Mouse (Mus musculus) MEL (cell line): ENCODE data around the gene Apobec3. TPM values are rescaled to one million over a fixed set of nuclear protein-coding genes. Genes with fewer than 3 reads are reported as not detected.

Source experiments
- DNase-seq: peaks from one replicate; pipeline ENCODE4 v3.0.0; 2011; ENCODE audit warnings: low read depth, low spot score
- H3K27ac ChIP-seq: 2 replicates; pipeline ENCODE4 v1.5.1; 2012; ENCODE audit warnings: low read depth, mild to moderate bottlenecking, control low read depth, low read length, moderate library complexity; ENCODE audit not compliant: control insufficient read depth
- H3K27me3 ChIP-seq, 2 experiments: fragments of 150-350 bp in 1 of 2; sonication (generic) in 1 of 2; 2 replicates each; pipeline ENCODE4 v1.6.1; 2012; ENCODE audit warnings: low read length in 2 of 2, mild to moderate bottlenecking in 2 of 2, improper control_type of control experiment in 1 of 2, moderate library complexity in 1 of 2; ENCODE audit not compliant: insufficient read depth in 2 of 2, control insufficient read depth in 1 of 2
- H3K36me3 ChIP-seq, 2 experiments: 2 replicates each; pipeline ENCODE4 v1.6.1; 2012 to 2014; ENCODE audit warnings: low read length in 2 of 2, improper control_type of control experiment in 1 of 2, inconsistent platforms in 1 of 2, mild to moderate bottlenecking in 1 of 2; ENCODE audit not compliant: insufficient read depth in 2 of 2, control insufficient read depth in 1 of 2
- H3K4me1 ChIP-seq, 2 experiments: fragments of 150-350 bp in 1 of 2; sonication (generic) in 1 of 2; 2 replicates each; pipeline ENCODE4 v1.6.1; 2012; ENCODE audit warnings: low read length in 2 of 2, improper control_type of control experiment in 1 of 2, mild to moderate bottlenecking in 1 of 2; ENCODE audit not compliant: insufficient read depth in 2 of 2, control insufficient read depth in 1 of 2
- H3K4me3 ChIP-seq, 2 experiments: fragments of 150-350 bp in 1 of 2; sonication (generic) in 1 of 2; 2 replicates each; pipeline ENCODE4 v1.5.1; 2012; ENCODE audit warnings: low read depth in 2 of 2, low read length in 2 of 2, mild to moderate bottlenecking in 2 of 2, moderate library complexity in 2 of 2, control low read depth in 1 of 2, improper control_type of control experiment in 1 of 2; ENCODE audit not compliant: control insufficient read depth in 1 of 2, insufficient read depth in 1 of 2
- H3K79me2 ChIP-seq: 2 replicates; pipeline ENCODE4 v1.6.1; 2012; ENCODE audit warnings: mild to moderate bottlenecking, low read length, moderate library complexity; ENCODE audit not compliant: control insufficient read depth, poor library complexity, insufficient read depth
- H3K9ac ChIP-seq: 2 replicates; pipeline ENCODE4 v1.6.1; 2012; ENCODE audit warnings: low read depth, mild to moderate bottlenecking, control low read depth, low read length, moderate library complexity; ENCODE audit not compliant: control insufficient read depth, poor library complexity, severe bottlenecking
- H3K9me3 ChIP-seq: fragments of 150-350 bp; sonication (generic); replicated peaks from 2 replicates; pipeline ENCODE4 v1.6.1; 2012; ENCODE audit warnings: mild to moderate bottlenecking, low read length, improper control_type of control experiment, moderate library complexity; ENCODE audit not compliant: insufficient read depth
- BHLHE40 ChIP-seq: IDR thresholded peaks from 2 replicates; pipeline ENCODE4 v1.6.1; 2012; ENCODE audit warnings: low read depth, mild to moderate bottlenecking, inconsistent platforms, low read length, improper control_type of control experiment, borderline replicate concordance
- CHD1 ChIP-seq: IDR thresholded peaks from 2 replicates; pipeline ENCODE4 v1.6.1; 2012; ENCODE audit warnings: low read depth, mild to moderate bottlenecking, inconsistent platforms, low read length, improper control_type of control experiment
- CTCF ChIP-seq, 3 experiments: IDR thresholded peaks in 2 of 3; conservative IDR thresholded peaks in 1 of 3; 2 replicates each; pipeline ENCODE4 v1.5.1; 2011 to 2012; ENCODE audit warnings: low read length in 3 of 3, low read depth in 2 of 3, mild to moderate bottlenecking in 2 of 3, improper control_type of control experiment in 1 of 3, inconsistent platforms in 1 of 3, mixed read lengths in 1 of 3, moderate library complexity in 1 of 3; ENCODE audit not compliant: control insufficient read depth in 1 of 3, insufficient read depth in 1 of 3, poor library complexity in 1 of 3, severe bottlenecking in 1 of 3
- ELF1 ChIP-seq: IDR thresholded peaks from 2 replicates; pipeline ENCODE4 v1.6.1; 2014; ENCODE audit warnings: low read depth, mild to moderate bottlenecking, inconsistent platforms, low read length, improper control_type of control experiment, moderate library complexity
- EP300 ChIP-seq, 2 experiments: IDR thresholded peaks; 2 replicates each; pipeline ENCODE4 v1.6.1; 2011; ENCODE audit warnings: improper control_type of control experiment in 2 of 2, low read length in 2 of 2, low read depth in 1 of 2, mild to moderate bottlenecking in 1 of 2
- ETS1 ChIP-seq: IDR thresholded peaks from 2 replicates; pipeline ENCODE4 v1.6.1; 2012; ENCODE audit warnings: low read depth, mild to moderate bottlenecking, inconsistent platforms, low read length, improper control_type of control experiment, moderate library complexity
- GABPA ChIP-seq: IDR thresholded peaks from 2 replicates; pipeline ENCODE4 v1.6.1; 2012; ENCODE audit warnings: low read depth, mild to moderate bottlenecking, inconsistent platforms, low read length, improper control_type of control experiment, moderate library complexity
- GATA1 ChIP-seq: IDR thresholded peaks from 2 replicates; pipeline ENCODE4 v1.6.1; 2011; ENCODE audit warnings: low read depth, low read length, improper control_type of control experiment
- HCFC1 ChIP-seq: IDR thresholded peaks from 2 replicates; pipeline ENCODE4 v1.6.1; 2012; ENCODE audit warnings: low read depth, mild to moderate bottlenecking, inconsistent platforms, low read length, improper control_type of control experiment, moderate library complexity
- JUND ChIP-seq: IDR thresholded peaks from 2 replicates; pipeline ENCODE4 v1.6.1; 2011; ENCODE audit warnings: low read depth, mild to moderate bottlenecking, improper control_type of control experiment, low read length
- KAT2A ChIP-seq: conservative IDR thresholded peaks from 2 replicates; pipeline ENCODE4 v1.6.1; 2012; ENCODE audit warnings: low read depth, low read length, improper control_type of control experiment, inconsistent platforms
- MAFK ChIP-seq: IDR thresholded peaks from 2 replicates; pipeline ENCODE4 v1.6.1; 2011; ENCODE audit warnings: low read depth, mild to moderate bottlenecking, low read length, improper control_type of control experiment, borderline replicate concordance
- MAX ChIP-seq: IDR thresholded peaks from 2 replicates; pipeline ENCODE4 v1.6.1; 2011; ENCODE audit warnings: low read length, improper control_type of control experiment
- MAZ ChIP-seq: IDR thresholded peaks from 2 replicates; pipeline ENCODE4 v1.6.1; 2012; ENCODE audit warnings: low read depth, mild to moderate bottlenecking, inconsistent platforms, low read length, improper control_type of control experiment
- MEF2A ChIP-seq: IDR thresholded peaks from 2 replicates; pipeline ENCODE4 v1.6.1; 2014; ENCODE audit warnings: low read depth, mild to moderate bottlenecking, inconsistent platforms, low read length, improper control_type of control experiment; ENCODE audit not compliant: poor library complexity, insufficient replicate concordance, severe bottlenecking; ENCODE audit errors: extremely low read depth
- MXI1 ChIP-seq: IDR thresholded peaks from 2 replicates; pipeline ENCODE4 v1.6.1; 2011; ENCODE audit warnings: mild to moderate bottlenecking, low read depth, low read length, improper control_type of control experiment
- MYB ChIP-seq: IDR thresholded peaks from 2 replicates; pipeline ENCODE4 v1.6.1; 2011; ENCODE audit warnings: mild to moderate bottlenecking, low read depth, low read length, improper control_type of control experiment
- NELFE ChIP-seq: IDR thresholded peaks from 2 replicates; pipeline ENCODE4 v1.6.1; 2011; ENCODE audit warnings: low read depth, low read length, improper control_type of control experiment
- NRF1 ChIP-seq: IDR thresholded peaks from 2 replicates; pipeline ENCODE4 v1.6.1; 2014; ENCODE audit warnings: low read depth, mild to moderate bottlenecking, inconsistent platforms, low read length, improper control_type of control experiment, moderate library complexity; ENCODE audit not compliant: poor library complexity, insufficient read depth, severe bottlenecking
- POLR2A ChIP-seq, 2 experiments: IDR thresholded peaks; 2 replicates each; pipeline ENCODE4 v1.6.1; 2011 to 2012; ENCODE audit warnings: low read length in 2 of 2, mild to moderate bottlenecking in 2 of 2, control low read depth in 1 of 2, improper control_type of control experiment in 1 of 2, low read depth in 1 of 2, moderate library complexity in 1 of 2; ENCODE audit not compliant: control insufficient read depth in 1 of 2, insufficient read depth in 1 of 2, poor library complexity in 1 of 2
- POLR2AphosphoS5 ChIP-seq: IDR thresholded peaks from 2 replicates; pipeline ENCODE4 v1.6.1; 2012; ENCODE audit warnings: low read depth, borderline replicate concordance, mild to moderate bottlenecking, inconsistent platforms, low read length, moderate library complexity, mixed read lengths
- RAD21 ChIP-seq: IDR thresholded peaks from 2 replicates; pipeline ENCODE4 v1.6.1; 2011; ENCODE audit warnings: mild to moderate bottlenecking, low read depth, low read length, improper control_type of control experiment
- RCOR1 ChIP-seq: IDR thresholded peaks from 2 replicates; pipeline ENCODE4 v1.6.1; 2012; ENCODE audit warnings: low read depth, mild to moderate bottlenecking, inconsistent platforms, low read length, improper control_type of control experiment
- SMC3 ChIP-seq: IDR thresholded peaks from 2 replicates; pipeline ENCODE4 v1.6.1; 2011; ENCODE audit warnings: low read depth, low read length, improper control_type of control experiment
- TBP ChIP-seq: IDR thresholded peaks from 2 replicates; pipeline ENCODE4 v1.8.0; 2011; ENCODE audit warnings: low read depth, low read length, improper control_type of control experiment
- TCF12 ChIP-seq: IDR thresholded peaks from 2 replicates; pipeline ENCODE4 v1.6.1; 2014; ENCODE audit warnings: low read depth, mild to moderate bottlenecking, inconsistent platforms, low read length, improper control_type of control experiment, moderate library complexity
- UBTF ChIP-seq: IDR thresholded peaks from 2 replicates; pipeline ENCODE4 v1.6.1; 2012; ENCODE audit warnings: low read depth, mild to moderate bottlenecking, inconsistent platforms, low read length, improper control_type of control experiment, moderate library complexity, borderline replicate concordance; ENCODE audit not compliant: insufficient read depth
- USF1 ChIP-seq: IDR thresholded peaks from 2 replicates; pipeline ENCODE4 v1.6.1; 2014; ENCODE audit warnings: low read depth, mild to moderate bottlenecking, inconsistent platforms, low read length, improper control_type of control experiment, moderate library complexity
- USF2 ChIP-seq, 2 experiments: IDR thresholded peaks; 2 replicates each; pipeline ENCODE4 v1.6.1; 2011 to 2012; ENCODE audit warnings: improper control_type of control experiment in 2 of 2, low read length in 2 of 2, borderline replicate concordance in 1 of 2, inconsistent platforms in 1 of 2, low read depth in 1 of 2, mild to moderate bottlenecking in 1 of 2; ENCODE audit not compliant: insufficient read depth in 1 of 2
- ZKSCAN1 ChIP-seq: IDR thresholded peaks from 2 replicates; pipeline ENCODE4 v1.6.1; 2012; ENCODE audit warnings: low read depth, mild to moderate bottlenecking, inconsistent platforms, low read length, improper control_type of control experiment, moderate library complexity
- ZNF384 ChIP-seq: IDR thresholded peaks from 2 replicates; pipeline ENCODE4 v1.6.1; 2012; ENCODE audit warnings: low read depth, mild to moderate bottlenecking, inconsistent platforms, low read length, improper control_type of control experiment
- polyA plus RNA-seq, 2 experiments: library from polyadenylated mRNA; stranded (reverse) in 1 of 2; unstranded in 1 of 2; fragments of >175 nt in 1 of 2; fragments of >200 nt in 1 of 2; gene quantifications; 2 replicates each; pipeline versions ENCODE4 v1.2.1 to v1.2.4; 2012; ENCODE audit warnings: low replicate concordance in 2 of 2, low read depth in 1 of 2; ENCODE audit not compliant: insufficient read length in 2 of 2, insufficient read depth in 1 of 2, missing spikeins in 1 of 2
- total RNA-seq: library from RNA; depleted of rRNA; stranded (reverse); fragments of 300-350 nt; gene quantifications from 2 replicates; pipeline ENCODE4 v1.2.3, GENCODE M21; 2012

Apobec3 gene
- total and polyA plus RNA-seq, 3 experiments: 22.2 to 38.6 TPM; not detected in 1

- Histone ChIP-seq H3K9ac (no peak overlapping the region), H3K27ac (no peak overlapping the region), H3K36me3 (peaks cover 0 to 4% of the 10 kb centered on the region in 2 experiments; a peak in 1 of 4 replicates), H3K27me3 (no peaks in the 10 kb centered on the region), H3K9me3 (no peaks in the 10 kb centered on the region), H3K79me2 (no peaks in the 10 kb centered on the region; the same call in 1 of the 2 replicates), H3K4me3 (no peak overlapping the region), H3K4me1 (peaks cover 4 to 19% of the 10 kb centered on the region in 2 experiments; a peak in 3 of 4 replicates)
- DNase-seq: no peak
- TF ChIP-seq USF1 (peak; percentile 45; the same call in 1 of the 2 replicates), TCF12 (no peak), NRF1 (no peak)
Observed at GRCm38 (mm10) chr15:79936374-79936751, 44.9 kb downstream of the Apobec3 start.

- DNase-seq: peak; percentile 99
- no peaks in the 10 kb centered on the region for H3K27me3 ChIP-seq
- TF ChIP-seq GABPA (no peak), ETS1 (no peak), NELFE (peak; percentile 70), TBP (peak; percentile 75), USF2 (IDR thresholded peaks at IDR 0.05; ENCODE audit: borderline replicate concordance in 1 of 2, insufficient read depth in 1 of 2, low read depth in 1 of 2, low read length in 2 of 2) (no peak), MAFK (no peak), HCFC1 (peak; percentile 65), KAT2A (no peak; the same call in 1 of the 2 replicates), POLR2A (IDR thresholded peaks at IDR 0.05; ENCODE audit: control insufficient read depth in 1 of 2, insufficient read depth in 1 of 2, low read depth in 1 of 2, low read length in 2 of 2, poor library complexity in 1 of 2) (peak in 1 of 2 experiments; percentile 76; a peak in 3 of 4 replicates), CHD1 (no peak), BHLHE40 (no peak), ELF1 (no peak), MAZ (0 out of 2 replicates have a peak, but pooled peaks have one; percentile 44), MAX (peak; percentile 91), JUND (no peak), GATA1 (no peak), RCOR1 (no peak), ZNF384 (no peak), ZKSCAN1 (no peak), CTCF (IDR thresholded peaks at IDR 0.05 in 2 of 3, conservative IDR thresholded peaks at IDR 0.05 in 1 of 3; ENCODE audit: control insufficient read depth in 1 of 3, insufficient read depth in 1 of 3, low read depth in 2 of 3, low read length in 3 of 3, poor library complexity in 1 of 3, severe bottlenecking in 1 of 3) (no peak), MXI1 (0 out of 2 replicates have a peak, but pooled peaks have one; percentile 33), SMC3 (no peak), UBTF (no peak), POLR2AphosphoS5 (no peak), NRF1 (peak; percentile 94), MYB (no peak), MEF2A (no peak), RAD21 (no peak), EP300 (IDR thresholded peaks at IDR 0.05; ENCODE audit: low read depth in 1 of 2, low read length in 2 of 2) (no peak)
Observed at GRCm38 (mm10) chr15:79939020-79939419, 47.6 kb downstream of the Apobec3 start.

More at GRCm38 (mm10) chr15:79939020-79939419, 47.6 kb downstream of the Apobec3 start:
- Histone ChIP-seq H3K4me1 (0 out of 4 replicates have a peak, but pooled peaks cover 0 to 11% of the 10 kb centered on the region in 2 experiments), H3K36me3 (peaks cover 0 to 4% of the 10 kb centered on the region in 2 experiments; a peak in 1 of 4 replicates), H3K79me2 (no peaks in the 10 kb centered on the region; the same call in 1 of the 2 replicates), H3K27ac (peak overlapping the region; percentile 82), H3K9ac (peak overlapping the region; percentile 57), H3K4me3 (peak overlapping the region; percentile 49 to 59), H3K9me3 (no peaks in the 10 kb centered on the region)
